Mouse (Mus musculus) heart, adult 2 months (tissue): ENCODE measurements around the gene Fcrlb.

Experiments
- EP300 ChIP-seq: fragments of 200-500 bp; IDR thresholded peaks from 2 replicates; pipeline ENCODE4 v1.6.1; 2011; ENCODE audit warnings: low read depth, low read length, control low read depth; ENCODE audit not compliant: insufficient read depth
- POLR2A ChIP-seq: fragments of 200-500 bp; IDR thresholded peaks from 2 replicates; pipeline ENCODE4 v1.6.1; 2011; ENCODE audit warnings: mild to moderate bottlenecking, low read depth, low read length, control low read depth; ENCODE audit not compliant: insufficient read depth

GRCm38 (mm10) chr1:170884390-170884789, 28.4 kb downstream of the Fcrlb start:
- no peak for TF ChIP-seq EP300
- no peak for TF ChIP-seq POLR2A
